Mouse (Mus musculus) embryonic facial prominence, embryonic 14.5 days (tissue): ENCODE measurements around the gene Gm5431. TPM values are rescaled to one million over a fixed set of nuclear protein-coding genes. Genes with fewer than 3 reads are reported as not detected.
"Not testable (repeated sequence)": the region's sequence is repeated elsewhere in the genome, so short reads cannot be mapped to it uniquely, and the experiment has no call there.

Experiments
- ATAC-seq: fragments of 200-750 bp; cut with Nextera tagmentation; 2 replicates; pipeline ENCODE4 v1.8.0; 2017; ENCODE audit warnings: low read depth, moderate number of reproducible peaks, moderate TSS enrichment
- DNase-seq: peaks from one replicate; pipeline ENCODE4 v3.0.0-alpha.2; 2015; ENCODE audit warnings: low spot score
- H3K27ac ChIP-seq: fragments of 300-500 bp; sonication (generic); replicated peaks from 2 replicates; pipeline ENCODE4 v1.5.1; 2014; ENCODE audit warnings: low read depth, mild to moderate bottlenecking, low read length, moderate library complexity
- H3K27me3 ChIP-seq: fragments of 300-500 bp; sonication (generic); replicated peaks from 2 replicates; pipeline ENCODE4 v1.6.1; 2014; ENCODE audit warnings: low read length; ENCODE audit not compliant: control insufficient read depth, insufficient read depth
- H3K36me3 ChIP-seq: fragments of 300-500 bp; sonication (generic); 2 replicates; pipeline ENCODE4 v1.6.1; 2014; ENCODE audit warnings: low read length, mixed read lengths; ENCODE audit not compliant: control insufficient read depth, insufficient read depth
- H3K4me1 ChIP-seq: fragments of 300-500 bp; sonication (generic); 2 replicates; pipeline ENCODE4 v1.6.1; 2014; ENCODE audit warnings: antibody characterized with exemption, low read length; ENCODE audit not compliant: control insufficient read depth, insufficient read depth
- H3K4me2 ChIP-seq: fragments of 300-500 bp; sonication (generic); 2 replicates; pipeline ENCODE4 v1.6.1; 2014; ENCODE audit warnings: low read depth, mild to moderate bottlenecking, low read length, moderate library complexity, mixed read lengths
- H3K4me3 ChIP-seq: fragments of 300-500 bp; sonication (generic); 2 replicates; pipeline ENCODE4 v1.5.1; 2014; ENCODE audit warnings: low read depth, mild to moderate bottlenecking, low read length
- H3K9ac ChIP-seq: fragments of 300-500 bp; sonication (generic); 2 replicates; pipeline ENCODE4 v1.6.1; 2014; ENCODE audit warnings: low read depth, mild to moderate bottlenecking, low read length, moderate library complexity, mixed read lengths
- H3K9me3 ChIP-seq: fragments of 300-500 bp; sonication (generic); 2 replicates; pipeline ENCODE4 v1.6.1; 2016; ENCODE audit warnings: low read length; ENCODE audit not compliant: control insufficient read depth
- WGBS: fragments of 180-500 bp; shearing (Covaris S2); extraction: QIAGEN DNeasy Blood & Tissue Kit; methylation state at CpG from one replicate; pipeline ENCODE4 v1.1.7; 2014; 5-methylcytosine and 5-hydroxymethylcytosine counted together
- polyA plus RNA-seq: library from polyadenylated mRNA; unstranded; fragments of >200 nt; fragmentation: Nextera tagmentation; extraction: Ambion mirVana; gene quantifications from 2 replicates; pipeline ENCODE4 v1.2.1, GENCODE M21; 2014

Gene Gm5431
- polyA plus RNA-seq, 1 experiment from 2014 or later: 0.36 TPM

- Histone ChIP-seq H3K9me3 (no peaks in the 10 kb centered on the region), H3K27ac (no peak overlapping the region), H3K27me3 (peaks cover 6% of the 10 kb centered on the region; the same call in 1 of the 2 replicates), H3K4me3 (no peak overlapping the region), H3K9ac (no peak overlapping the region), H3K4me2 (no peak overlapping the region), H3K4me1 (peaks cover 12% of the 10 kb centered on the region), H3K36me3 (no peaks in the 10 kb centered on the region)
- ATAC-seq (no peak), DNase-seq (peak; percentile 60)
- 49% methylated on average over 2 of the region's 2 CpGs for WGBS
Observed at GRCm38 (mm10) chr11:48850240-48850639, 51.8 kb downstream of the Gm5431 start.

- ATAC-seq (no peak), DNase-seq (no peak)
- Histone ChIP-seq H3K36me3 (no peaks in the 10 kb centered on the region), H3K4me2 (no peak overlapping the region), H3K27ac (no peak overlapping the region), H3K4me1 (no peaks in the 10 kb centered on the region), H3K9me3 (no peaks in the 10 kb centered on the region), H3K9ac (no peak overlapping the region), H3K27me3 (peaks cover 6% of the 10 kb centered on the region; the same call in 1 of the 2 replicates), H3K4me3 (no peak overlapping the region)
- WGBS: 56% methylated on average over 5 of the region's 5 CpGs
Observed at GRCm38 (mm10) chr11:48846881-48847280, 55.1 kb downstream of the Gm5431 start.

GRCm38 (mm10) chr11:48846362-48846761 is 55.7 kb downstream of the Gm5431 start:
- not testable (repeated sequence) for H3K4me2 ChIP-seq, ATAC-seq, H3K27ac ChIP-seq, H3K27me3 ChIP-seq, H3K9ac ChIP-seq, H3K4me3 ChIP-seq, H3K36me3 ChIP-seq, H3K9me3 ChIP-seq, H3K4me1 ChIP-seq, DNase-seq
- 78% methylated on average over 2 of the region's 2 CpGs for WGBS

GRCm38 (mm10) chr11:48845244-48845815 is 56.7 kb downstream of the Gm5431 start:
- ATAC-seq: no peak
- no peaks in the 10 kb centered on the region for H3K4me1 ChIP-seq

GRCm38 (mm10) chr11:48844309-48844708 is 57.7 kb downstream of the Gm5431 start:
- H3K9ac ChIP-seq: no peak overlapping the region
- DNase-seq (no peak), ATAC-seq (no peak)
- H3K27ac ChIP-seq: no peak overlapping the region
- no peak overlapping the region for H3K4me3 ChIP-seq
- no peak overlapping the region for H3K4me2 ChIP-seq
- H3K4me1 ChIP-seq: no peaks in the 10 kb centered on the region
- WGBS: 50% methylated on average over 6 of the region's 6 CpGs
- no peaks in the 10 kb centered on the region for H3K27me3 ChIP-seq
- H3K36me3 ChIP-seq: no peaks in the 10 kb centered on the region
- no peaks in the 10 kb centered on the region for H3K9me3 ChIP-seq

More at GRCm38 (mm10) chr11:48845244-48845815, 56.7 kb downstream of the Gm5431 start:
- no peak for DNase-seq
- H3K36me3 ChIP-seq: no peaks in the 10 kb centered on the region
- H3K4me2 ChIP-seq: no peak overlapping the region
- 36% methylated on average over 13 of the region's 13 CpGs for WGBS
- peaks cover 6% of the 10 kb centered on the region; the same call in 1 of the 2 replicates for H3K27me3 ChIP-seq
- H3K9ac ChIP-seq: no peak overlapping the region
- no peak overlapping the region for H3K4me3 ChIP-seq
- no peak overlapping the region for H3K27ac ChIP-seq
- H3K9me3 ChIP-seq: no peaks in the 10 kb centered on the region

GRCm38 (mm10) chr11:48843202-48843601 is 58.8 kb downstream of the Gm5431 start:
- H3K9me3 ChIP-seq: no peaks in the 10 kb centered on the region
- 81% methylated on average over 11 of the region's 11 CpGs for WGBS
- no peaks in the 10 kb centered on the region for H3K36me3 ChIP-seq
- H3K27ac ChIP-seq: no peak overlapping the region
- no peaks in the 10 kb centered on the region for H3K27me3 ChIP-seq
- peaks cover 6% of the 10 kb centered on the region for H3K4me1 ChIP-seq
- H3K4me2 ChIP-seq: no peak overlapping the region
- no peak overlapping the region for H3K4me3 ChIP-seq
- H3K9ac ChIP-seq: no peak overlapping the region
- ATAC-seq (no peak), DNase-seq (no peak)

- H3K27ac ChIP-seq: no peak overlapping the region
- ATAC-seq: no peak
- no peak overlapping the region for H3K4me3 ChIP-seq
- H3K4me2 ChIP-seq: no peak overlapping the region
- peaks cover 8% of the 10 kb centered on the region for H3K4me1 ChIP-seq
- no peak for DNase-seq
- H3K36me3 ChIP-seq: no peaks in the 10 kb centered on the region
- no peak overlapping the region for H3K9ac ChIP-seq
- WGBS: 77% methylated on average over 4 of the region's 4 CpGs
- H3K27me3 ChIP-seq: no peaks in the 10 kb centered on the region
- H3K9me3 ChIP-seq: no peaks in the 10 kb centered on the region
Observed at GRCm38 (mm10) chr11:48842378-48842792, 59.6 kb downstream of the Gm5431 start.

- Histone ChIP-seq H3K4me2 (no peak overlapping the region), H3K27me3 (no peaks in the 10 kb centered on the region), H3K4me1 (peaks cover 8% of the 10 kb centered on the region), H3K27ac (no peak overlapping the region), H3K4me3 (no peak overlapping the region), H3K9me3 (no peaks in the 10 kb centered on the region), H3K9ac (no peak overlapping the region), H3K36me3 (no peaks in the 10 kb centered on the region)
- DNase-seq (no peak), ATAC-seq (no peak)
- 84% methylated on average over 5 of the region's 5 CpGs for WGBS
Observed at GRCm38 (mm10) chr11:48841213-48841612, 60.8 kb downstream of the Gm5431 start.

GRCm38 (mm10) chr11:48840805-48841204 is 61.2 kb downstream of the Gm5431 start:
- DNase-seq (no peak), ATAC-seq (no peak)
- Histone ChIP-seq H3K27me3 (no peaks in the 10 kb centered on the region), H3K9me3 (no peaks in the 10 kb centered on the region), H3K4me2 (no peak overlapping the region), H3K36me3 (no peaks in the 10 kb centered on the region), H3K27ac (no peak overlapping the region), H3K4me1 (peaks cover 8% of the 10 kb centered on the region), H3K9ac (no peak overlapping the region), H3K4me3 (no peak overlapping the region)
